Mouse (Mus musculus): ENCODE data around the gene Trim65. TPM values are rescaled to one million over a fixed set of nuclear protein-coding genes. Genes with fewer than 3 reads are reported as not detected.
A peak's percentile ranks its signal among the peaks of the same experiment; 100 is the strongest.

The Trim65 gene
- total and polyA plus RNA-seq, 3 experiments: 0.66 to 2.0 (median 1.4) TPM

DNA sequence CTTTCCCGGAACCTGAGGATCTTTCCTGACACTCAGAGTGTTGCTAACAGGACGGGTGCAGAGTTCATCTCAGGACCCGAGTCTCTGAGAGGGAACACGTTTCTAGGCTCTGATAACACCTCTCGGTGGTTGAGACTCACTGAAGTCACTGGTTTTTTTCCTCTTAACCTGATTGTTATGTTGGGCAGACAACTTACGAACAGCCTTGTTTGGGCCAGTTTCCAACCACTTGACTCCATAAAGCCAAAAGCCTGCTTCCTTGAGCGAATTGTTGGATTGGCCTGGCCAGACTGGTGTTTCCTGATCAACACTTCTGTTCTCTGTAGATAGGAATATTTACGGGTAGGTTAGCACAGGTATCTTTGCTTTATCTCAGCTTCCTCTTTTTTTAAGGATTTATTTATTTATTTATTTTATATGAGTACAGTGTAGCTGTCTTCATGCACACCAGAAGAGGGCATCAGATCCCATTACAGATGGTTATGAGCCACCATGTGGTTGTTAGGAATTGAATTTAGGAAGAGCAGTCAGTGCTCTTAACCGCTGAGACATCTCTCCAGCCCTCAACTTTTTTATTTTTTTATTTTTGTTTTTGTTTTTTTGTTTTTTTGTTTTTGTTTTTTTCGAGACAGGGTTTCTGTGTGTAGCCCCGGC is 42.1 kb downstream of the Trim65 start:
- Histone ChIP-seq H3K79me2 (replicated peaks; ENCODE audit: control insufficient read depth, extremely low read depth, insufficient read depth, poor library complexity, severe bottlenecking) (peaks cover 16% of the 10 kb centered on the region), H3K27ac (ENCODE audit: insufficient read depth, low read depth) (no peak overlapping the region), H3K4me1 (ENCODE audit: control insufficient read depth in 1 of 2, insufficient read depth in 2 of 2) (peaks cover 3 to 35% of the 10 kb centered on the region in 2 experiments), H3K27me3 (replicated peaks) (no peaks in the 10 kb centered on the region), H3K9me3 (replicated peaks; ENCODE audit: low read length) (no peaks in the 10 kb centered on the region), H3K9ac (ENCODE audit: insufficient read depth, low read depth) (no peak overlapping the region), H3K4me3 (replicated peaks in 1 of 3; ENCODE audit: low read depth in 2 of 3, low read length in 2 of 3, poor library complexity in 1 of 3) (no peak overlapping the region), H3K36me3 (replicated peaks in 1 of 2; ENCODE audit: control insufficient read depth in 1 of 2, insufficient read depth in 1 of 2, low read length in 1 of 2) (peaks cover 3 to 19% of the 10 kb centered on the region in 2 experiments), H3K4me2 (ENCODE audit: insufficient read depth, low read depth, poor library complexity, severe bottlenecking) (no peak overlapping the region)
- no peak for DNase-seq (ENCODE audit: extremely low read depth)
- no peak for TF ChIP-seq ZKSCAN1 (IDR thresholded peaks at IDR 0.05; ENCODE audit: borderline replicate concordance, low read depth, low read length)
- peak in 1 of 2 experiments; percentile 49; a peak in 2 of 4 replicates for TF ChIP-seq CTCF (conservative IDR thresholded peaks at IDR 0.05 in 1 of 2, IDR thresholded peaks at IDR 0.05 in 1 of 2; ENCODE audit: low read depth in 2 of 2, low read length in 2 of 2)
- dilution Hi-C loops (cut with MboI; ENCODE audit: extremely low pct_ligation_motif_present, extremely low pct_unique_long_range_greater_than_20kb, low sequenced_read_pairs): no loop called here
- in situ Hi-C loops (cut with MboI; ENCODE audit: low pct_ligation_motif_present, low pct_unique_long_range_greater_than_20kb, low sequenced_read_pairs): loop anchor here (5.0 kb wide), 1 partner anchor 43 kb away; the partner anchor contains the start of gene Trim65

DNA sequence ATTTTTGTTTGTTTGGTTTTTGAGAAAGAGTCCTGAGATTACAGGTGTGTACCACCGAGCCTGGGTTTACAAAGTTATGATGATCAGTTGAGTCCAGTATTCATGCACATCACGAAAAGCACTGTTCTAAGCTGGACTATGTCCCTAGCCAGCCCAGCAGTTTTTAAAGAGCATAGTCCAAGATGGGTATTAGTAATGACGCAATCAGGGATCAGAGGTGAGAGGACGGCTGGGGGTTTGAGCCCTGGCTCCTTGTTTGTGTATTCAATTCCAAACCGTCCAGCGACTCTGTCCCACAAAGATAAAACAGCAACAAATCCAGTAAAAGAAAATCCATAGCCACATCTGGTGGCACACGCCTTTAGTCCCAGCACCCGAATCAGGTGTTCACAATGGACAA is 42.7 kb downstream of the Trim65 start:
- H3K27me3 ChIP-seq (replicated peaks): no peaks in the 10 kb centered on the region
- peak overlapping the region; percentile 86 for H3K4me2 ChIP-seq (ENCODE audit: insufficient read depth, low read depth, poor library complexity, severe bottlenecking)
- TF ChIP-seq ELF1 (IDR thresholded peaks at IDR 0.05; ENCODE audit: low read depth, low read length) (no peak), ZKSCAN1 (IDR thresholded peaks at IDR 0.05; ENCODE audit: borderline replicate concordance, low read depth, low read length) (no peak), CHD1 (IDR thresholded peaks at IDR 0.05; ENCODE audit: low read depth, low read length) (no peak), MXI1 (IDR thresholded peaks at IDR 0.05; ENCODE audit: low read depth, low read length) (no peak), PAX5 (IDR thresholded peaks at IDR 0.05; ENCODE audit: low read length) (no peak), MAX (IDR thresholded peaks at IDR 0.05; ENCODE audit: low read length) (no peak), NRF1 (IDR thresholded peaks at IDR 0.05; ENCODE audit: low read depth, low read length) (no peak), MYC (IDR thresholded peaks at IDR 0.05; ENCODE audit: low read depth, low read length) (no peak), ZMIZ1 (IDR thresholded peaks at IDR 0.05; ENCODE audit: low read depth, low read length) (no peak), RCOR1 (conservative IDR thresholded peaks at IDR 0.05; ENCODE audit: low read depth, low read length) (no peak), MAZ (IDR thresholded peaks at IDR 0.05; ENCODE audit: low read depth, low read length) (no peak), USF1 (IDR thresholded peaks at IDR 0.05; ENCODE audit: low read depth, low read length) (no peak), USF2 (conservative IDR thresholded peaks at IDR 0.05; ENCODE audit: low read depth, low read length) (no peak), ETS1 (conservative IDR thresholded peaks at IDR 0.05; ENCODE audit: low read depth, low read length) (no peak), EP300 (IDR thresholded peaks at IDR 0.05; ENCODE audit: low read length) (no peak), HCFC1 (IDR thresholded peaks at IDR 0.05; ENCODE audit: low read depth, low read length) (no peak), CHD2 (IDR thresholded peaks at IDR 0.05; ENCODE audit: low read length) (no peak), UBTF (IDR thresholded peaks at IDR 0.05; ENCODE audit: low read depth, low read length) (no peak), NELFE (IDR thresholded peaks at IDR 0.05; ENCODE audit: low read depth, low read length) (no peak)
- in situ Hi-C loops (cut with MboI; ENCODE audit: low pct_ligation_motif_present, low pct_unique_long_range_greater_than_20kb, low sequenced_read_pairs): loop anchor here (5.0 kb wide), 1 partner anchor 44 kb away; the partner anchor contains the start of gene Trim65
- H3K9me3 ChIP-seq (replicated peaks; ENCODE audit: low read length): no peaks in the 10 kb centered on the region
- H3K36me3 ChIP-seq (replicated peaks in 1 of 2; ENCODE audit: control insufficient read depth in 1 of 2, insufficient read depth in 1 of 2, low read length in 1 of 2): peaks cover 10 to 26% of the 10 kb centered on the region in 2 experiments
- H3K9ac ChIP-seq (ENCODE audit: insufficient read depth, low read depth): peak overlapping the region; percentile 58; the same call in 1 of the 2 replicates
- H3K4me3 ChIP-seq (replicated peaks in 1 of 3; ENCODE audit: low read depth in 2 of 3, low read length in 2 of 3, poor library complexity in 1 of 3): peak overlapping the region in 2 of 3 experiments; percentile 63 to 96
- DNase-seq (ENCODE audit: extremely low read depth): no peak
- dilution Hi-C loops (cut with MboI; ENCODE audit: extremely low pct_ligation_motif_present, extremely low pct_unique_long_range_greater_than_20kb, low sequenced_read_pairs): no loop called here
- peaks cover 16% of the 10 kb centered on the region for H3K79me2 ChIP-seq (replicated peaks; ENCODE audit: control insufficient read depth, extremely low read depth, insufficient read depth, poor library complexity, severe bottlenecking)
- no peak overlapping the region for H3K27ac ChIP-seq (ENCODE audit: insufficient read depth, low read depth)
- peaks cover 3 to 35% of the 10 kb centered on the region in 2 experiments for H3K4me1 ChIP-seq (ENCODE audit: control insufficient read depth in 1 of 2, insufficient read depth in 2 of 2)
